Mouse (Mus musculus) megakaryocyte, embryonic 14.5 days (primary cell): ENCODE measurements around the gene Sh3bgrl2.

ENCODE experiments used
- FLI1 ChIP-seq: IDR thresholded peaks from 2 replicates; pipeline ENCODE4 v1.6.1; 2012; ENCODE audit warnings: low read length, inconsistent platforms, mixed read lengths
- GATA1 ChIP-seq: IDR thresholded peaks from 3 replicates; pipeline ENCODE4 v1.6.1; 2012; ENCODE audit warnings: mixed read lengths, low read length, inconsistent platforms, borderline replicate concordance

DNA sequence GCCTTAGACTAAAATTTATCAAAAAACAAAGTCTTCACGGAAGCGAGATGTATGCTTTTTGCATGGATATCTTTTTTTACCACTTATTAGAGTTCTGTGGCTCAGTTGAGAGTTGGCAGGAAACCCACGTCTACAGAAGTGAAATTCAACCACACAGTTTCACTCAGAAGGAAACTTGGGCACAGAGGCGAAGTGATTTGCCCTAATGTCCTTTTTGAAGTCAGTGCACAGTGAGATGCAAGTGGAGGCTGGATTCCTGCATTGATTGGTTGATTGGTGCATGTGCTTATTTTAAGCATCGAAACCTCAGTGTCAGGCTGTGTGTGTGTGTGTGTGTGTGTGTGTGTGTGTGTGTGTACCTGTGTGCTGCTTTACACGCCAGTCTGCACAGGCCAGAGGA is 3.5 kb downstream of the Sh3bgrl2 start:
- TF ChIP-seq GATA1 (no peak), FLI1 (no peak)
